Mouse (Mus musculus): ENCODE data around the gene Inca1.

The Inca1 gene

GRCm38 (mm10) chr11:70701984-70702733 is 2.2 kb upstream of the Inca1 start:
- no peak for DNase-seq (ENCODE audit: extremely low read depth, low read depth)

DNA sequence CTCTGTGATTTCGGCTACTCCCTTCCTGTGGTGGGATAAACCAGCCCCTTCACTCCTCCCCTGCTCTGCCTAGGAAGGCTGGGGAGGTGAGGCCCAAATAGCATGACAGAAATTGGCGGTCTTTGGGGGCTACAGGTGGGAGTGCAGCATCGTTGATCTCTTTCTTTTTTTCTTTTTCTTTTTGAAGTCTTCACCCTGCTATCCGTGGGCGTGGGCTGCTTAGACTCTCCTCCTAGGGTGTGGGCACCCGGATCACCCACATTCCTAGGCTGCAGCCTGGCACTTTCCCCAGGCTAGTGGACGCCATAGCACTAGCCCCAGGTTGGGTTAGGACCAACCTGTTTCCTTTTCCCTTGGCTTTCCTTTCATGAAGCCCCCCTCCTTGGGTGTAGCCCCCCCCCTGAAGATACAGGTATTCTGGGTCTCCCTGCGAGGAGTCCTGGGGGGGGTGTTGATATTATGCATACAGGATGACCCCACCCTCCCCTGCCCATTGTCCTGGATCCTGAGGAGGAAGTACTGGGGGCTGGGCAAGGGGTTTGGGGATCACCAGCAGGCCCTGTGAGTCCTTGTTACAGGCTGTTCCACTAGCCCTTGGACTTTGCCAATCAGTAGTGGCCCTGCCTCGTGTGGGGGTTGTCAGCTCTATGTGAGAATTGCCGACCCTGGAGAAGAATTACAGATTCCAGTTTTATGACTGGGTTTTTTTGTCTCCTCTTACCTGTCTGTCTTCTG is 1.4 kb upstream of the Inca1 start:
- no peak for DNase-seq (ENCODE audit: extremely low read depth, low read depth)

DNA sequence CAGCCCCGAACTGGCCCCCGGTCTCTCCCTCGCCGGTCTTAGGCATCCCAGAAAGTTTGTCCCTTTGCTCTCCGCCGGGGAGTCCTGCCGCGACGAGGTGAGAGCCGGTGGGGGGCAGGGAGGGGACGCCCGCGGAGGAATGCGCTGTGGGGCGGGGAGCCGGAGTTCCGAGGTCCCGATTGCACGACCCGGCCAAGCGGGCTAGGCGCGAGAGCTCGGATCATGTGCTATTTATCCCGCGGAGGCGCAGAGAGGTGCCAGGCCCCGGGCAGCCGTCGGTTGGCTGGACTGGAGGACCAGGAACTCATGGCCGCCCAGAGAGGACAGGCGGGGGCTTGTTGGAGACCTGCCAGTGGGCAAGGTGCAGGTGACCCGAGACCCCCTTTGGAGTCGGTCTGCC is 658 bp upstream of the Inca1 start:
- no peak for DNase-seq (ENCODE audit: extremely low read depth, low read depth)

DNA sequence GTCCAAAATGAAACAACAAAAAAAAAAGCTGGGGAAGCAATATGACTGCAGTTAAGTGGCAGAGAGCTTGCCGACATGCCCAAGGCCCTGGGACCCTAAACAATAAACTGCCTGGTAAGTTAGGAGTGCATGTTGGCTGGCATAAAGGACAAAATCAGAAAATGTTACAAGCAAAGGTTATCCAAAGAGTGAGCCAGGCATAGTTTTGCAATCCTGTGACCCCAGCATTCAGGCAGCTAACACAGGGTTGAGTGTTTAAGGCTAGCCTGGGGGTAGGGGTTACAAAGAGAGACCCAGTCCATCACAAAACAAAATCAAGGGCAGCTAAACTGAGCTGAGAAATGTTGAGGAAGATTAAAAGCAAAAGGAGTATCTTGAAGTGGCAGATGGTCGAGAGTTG is 904 bp downstream of the Inca1 start:
- no peak for DNase-seq (ENCODE audit: extremely low read depth, low read depth)

DNA sequence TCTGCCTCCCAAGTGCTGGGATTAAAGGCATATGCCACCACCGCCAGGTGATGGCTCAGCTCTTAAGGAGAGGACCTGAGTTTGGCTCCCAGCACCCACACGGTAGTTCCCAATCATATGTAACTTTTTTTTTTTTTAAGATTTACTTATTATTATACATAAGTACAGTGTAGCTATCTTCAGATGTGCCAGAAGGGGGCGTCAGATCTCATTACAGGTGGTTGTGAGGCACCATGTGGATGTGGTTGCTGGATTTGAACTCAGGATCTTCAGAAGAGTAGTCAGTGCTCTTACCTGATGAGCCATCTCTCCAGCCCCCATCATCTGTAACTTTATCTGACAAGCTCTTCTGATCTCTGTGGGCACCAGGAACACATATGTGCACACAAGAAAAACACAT is 2.6 kb downstream of the Inca1 start:
- no peak for DNase-seq (ENCODE audit: extremely low read depth, low read depth)

DNA sequence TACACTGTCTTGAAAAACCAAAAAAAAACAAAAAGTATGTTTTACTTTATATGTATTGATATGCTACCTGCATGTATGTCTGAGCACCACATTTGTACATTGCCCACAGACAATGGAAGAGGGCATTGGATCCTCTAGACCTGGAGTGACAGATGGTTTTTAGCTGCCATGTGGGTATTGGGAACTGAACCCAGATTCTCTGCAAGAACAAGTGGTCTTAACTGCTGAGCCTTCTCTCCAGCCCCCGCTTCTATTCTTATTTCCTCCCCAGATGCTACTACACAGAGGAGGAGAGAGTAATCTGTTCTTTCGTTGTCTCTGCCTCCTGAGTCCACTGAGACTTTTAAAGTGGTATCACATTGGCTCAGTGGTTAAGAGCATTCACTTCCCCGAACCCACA is 6.5 kb downstream of the Inca1 start:
- no peak for DNase-seq (ENCODE audit: extremely low read depth, low read depth)

- no peak for DNase-seq (ENCODE audit: extremely low read depth, low read depth)
Observed at GRCm38 (mm10) chr11:70689578-70689977, 10.4 kb downstream of the Inca1 start.

GRCm38 (mm10) chr11:70688372-70688771 is 11.6 kb downstream of the Inca1 start:
- no peak for DNase-seq (ENCODE audit: extremely low read depth, low read depth)

DNA sequence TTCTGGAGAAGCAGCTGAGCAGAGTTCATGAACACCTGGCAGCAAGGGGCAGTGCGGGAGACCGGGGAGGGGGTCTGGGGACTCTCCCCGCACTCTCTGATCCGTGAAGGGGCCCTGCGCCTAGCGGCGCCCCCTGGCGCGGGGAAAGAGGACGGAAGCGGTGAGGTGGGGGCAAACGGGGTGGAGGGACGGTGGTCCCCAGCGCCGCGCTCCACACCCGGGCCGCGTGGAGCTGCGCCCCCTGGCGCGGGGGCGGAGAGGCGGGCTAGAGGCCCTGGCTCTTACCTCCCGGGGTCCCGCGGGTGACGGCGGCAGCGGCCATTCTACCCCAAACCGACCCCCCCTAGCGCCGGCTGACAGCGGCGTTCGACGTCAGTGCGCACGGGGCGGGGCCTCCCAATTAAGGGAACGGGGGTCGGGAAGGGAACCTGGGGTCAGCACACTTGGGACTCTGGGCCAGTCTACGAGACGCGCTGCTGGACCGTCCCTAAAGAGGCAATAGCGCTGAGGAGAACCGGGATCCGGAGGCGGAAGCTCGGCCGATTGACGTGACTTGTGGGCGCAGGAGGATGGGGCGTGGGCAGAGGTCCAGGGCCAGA is 12.3 kb downstream of the Inca1 start, which contains the start of gene Camta2:
TSS of gene Camta2 (minus strand) at position 505 of the 599 bp plus-strand sequence.
- DNase-seq (ENCODE audit: extremely low read depth, low read depth) = no peak

DNA sequence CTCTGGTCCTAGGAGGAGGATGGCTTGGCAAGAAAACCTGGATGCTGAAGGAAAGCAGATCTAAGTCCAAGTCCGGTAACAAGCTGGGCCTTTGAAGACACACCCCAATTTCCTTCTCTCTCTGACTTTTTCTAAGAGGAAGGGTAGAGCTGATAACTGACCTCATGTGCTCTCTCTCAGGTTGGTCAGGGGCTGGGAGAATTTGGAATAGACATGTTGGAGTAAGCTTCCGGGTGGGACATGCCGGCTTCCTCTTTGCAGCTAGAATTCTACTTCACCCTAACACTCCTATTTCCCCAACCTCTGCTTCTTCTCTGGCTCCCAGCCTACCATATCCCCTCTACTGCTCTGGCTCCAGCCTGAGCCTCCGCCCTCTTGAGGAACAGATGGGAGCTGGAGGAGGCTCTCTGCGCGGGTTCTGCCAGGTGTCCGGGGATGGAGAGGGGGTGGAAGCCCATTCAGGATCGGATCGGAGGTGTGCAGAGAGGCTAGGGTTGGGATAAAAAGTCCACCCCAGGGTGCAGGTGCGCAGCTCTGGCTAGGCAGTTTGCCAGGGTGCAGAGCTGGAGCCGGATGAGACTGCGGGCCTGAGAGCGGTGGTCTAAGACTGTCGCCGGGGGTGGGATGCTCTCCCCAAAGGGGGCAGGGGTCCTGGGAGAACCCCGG is 12.9 kb downstream of the Inca1 start:
- DNase-seq (ENCODE audit: extremely low read depth, low read depth) = peak; percentile 46

GRCm38 (mm10) chr11:70683640-70684039 is 16.3 kb downstream of the Inca1 start:
- DNase-seq (ENCODE audit: extremely low read depth, low read depth) = no peak

- DNase-seq (ENCODE audit: extremely low read depth, low read depth) = no peak
Observed at GRCm38 (mm10) chr11:70681897-70682581, 17.9 kb downstream of the Inca1 start.

- no peak for DNase-seq (ENCODE audit: extremely low read depth, low read depth)
Observed at GRCm38 (mm10) chr11:70681170-70681569, 18.8 kb downstream of the Inca1 start.

DNA sequence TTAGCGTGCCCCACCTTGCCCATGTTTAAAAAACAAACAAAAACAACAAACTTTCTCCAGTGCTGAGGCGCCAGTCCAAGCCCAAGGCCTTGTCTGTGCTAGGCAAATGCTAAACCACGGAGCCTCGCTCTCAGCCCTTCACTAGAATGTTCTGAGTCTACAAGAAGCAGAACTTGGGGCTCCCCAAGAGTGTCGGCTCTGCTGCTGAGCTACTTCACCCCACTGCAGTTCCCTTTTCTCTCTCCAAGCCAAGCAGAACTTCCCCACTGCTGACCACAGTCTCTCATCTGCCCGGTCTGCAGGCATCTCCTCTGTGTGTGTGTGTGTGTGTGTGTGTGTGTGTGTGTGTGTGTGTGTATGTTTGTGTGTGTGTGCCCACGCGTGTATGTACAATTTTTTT is 20.1 kb downstream of the Inca1 start:
- peak; percentile 92 for DNase-seq (ENCODE audit: extremely low read depth, low read depth)

- DNase-seq (ENCODE audit: extremely low read depth, low read depth) = no peak
Observed at GRCm38 (mm10) chr11:70679361-70679760, 20.6 kb downstream of the Inca1 start.

DNA sequence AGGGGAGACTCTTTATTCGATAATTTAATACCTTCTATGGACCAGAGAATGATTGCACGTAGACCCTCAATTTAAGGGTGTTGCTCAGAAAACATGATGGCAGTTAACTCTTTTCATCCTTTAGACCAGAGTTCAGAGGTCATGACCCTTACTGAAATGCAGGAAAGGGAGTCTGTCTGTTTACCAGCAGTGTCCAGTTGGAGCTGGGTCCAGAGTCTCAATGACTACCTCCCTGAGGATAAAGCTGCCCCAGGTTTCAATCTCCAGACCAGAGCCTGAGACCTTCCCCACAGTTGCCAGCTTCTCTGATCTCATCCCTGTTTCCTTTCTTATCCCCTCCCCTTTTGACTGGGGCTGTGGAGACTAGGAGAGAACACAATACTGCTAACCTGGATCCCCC is 21.4 kb downstream of the Inca1 start:
- DNase-seq (ENCODE audit: extremely low read depth, low read depth) = no peak

DNA sequence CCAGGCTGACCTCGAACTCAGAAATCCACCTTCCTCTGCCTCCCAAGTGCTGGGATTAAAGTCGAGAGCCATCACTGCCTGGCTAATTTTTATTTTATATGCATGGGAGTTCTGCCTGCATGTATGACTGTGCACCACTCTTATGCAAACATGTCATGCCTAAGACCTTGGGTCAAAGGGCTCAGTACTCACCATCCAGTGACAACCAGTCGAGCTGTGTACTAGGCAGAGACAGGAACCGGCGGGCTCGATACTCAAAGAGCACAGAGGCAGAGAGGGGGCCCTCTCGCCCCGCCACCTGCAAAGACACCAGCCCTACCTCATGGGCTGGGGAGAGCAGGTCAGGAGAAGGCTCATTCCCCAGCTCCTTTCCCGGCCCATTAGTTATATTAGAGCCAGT is 21.9 kb downstream of the Inca1 start:
- DNase-seq (ENCODE audit: extremely low read depth, low read depth) = no peak

GRCm38 (mm10) chr11:70674501-70674900 is 25.5 kb downstream of the Inca1 start:
- DNase-seq (ENCODE audit: extremely low read depth, low read depth) = no peak

GRCm38 (mm10) chr11:70674014-70674413 is 25.9 kb downstream of the Inca1 start:
- DNase-seq (ENCODE audit: extremely low read depth, low read depth) = no peak

- DNase-seq (ENCODE audit: extremely low read depth, low read depth) = no peak
Observed at GRCm38 (mm10) chr11:70671333-70672047, 28.5 kb downstream of the Inca1 start.

GRCm38 (mm10) chr11:70670483-70670882 is 29.5 kb downstream of the Inca1 start:
- DNase-seq (ENCODE audit: extremely low read depth, low read depth) = no peak

All from MEL-GATA-1-ER (cell line).